Mouse (Mus musculus) 3134 (cell line): ENCODE results near the gene Hsd3b4.
"Not testable (repeated sequence)": the region's sequence is repeated elsewhere in the genome, so short reads cannot be mapped to it uniquely, and the experiment has no call there.

ENCODE experiments used
- DNase-seq: peaks from one replicate; pipeline ENCODE4 v3.0.0-alpha.2; 2011; ENCODE audit warnings: low spot score; ENCODE audit not compliant: insufficient read length; ENCODE audit errors: extremely low read depth

Hsd3b4 gene

DNA sequence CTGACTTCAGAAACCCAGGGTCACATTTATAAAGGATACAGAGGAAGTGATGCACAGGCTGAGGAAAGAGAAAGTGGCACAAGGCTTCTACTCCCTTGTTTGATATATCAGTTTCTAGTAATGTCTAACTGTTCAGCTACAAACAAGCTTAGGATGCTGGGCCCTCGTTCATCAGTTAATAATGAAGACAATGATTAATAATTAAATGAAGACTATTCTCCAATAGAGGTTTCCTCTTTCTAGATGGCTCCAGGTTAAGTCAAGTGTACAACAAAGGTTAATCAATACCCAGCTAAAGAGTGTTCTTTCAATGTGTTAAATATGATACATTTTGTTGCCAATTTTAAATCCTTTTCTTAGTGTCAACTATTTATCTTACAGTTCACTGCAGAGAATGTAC, at the start of gene Hsd3b4:
Gene Hsd3b4, minus strand, starts transcription at position 101 of the 400 bp plus-strand sequence.
- not testable (repeated sequence) for DNase-seq

DNA sequence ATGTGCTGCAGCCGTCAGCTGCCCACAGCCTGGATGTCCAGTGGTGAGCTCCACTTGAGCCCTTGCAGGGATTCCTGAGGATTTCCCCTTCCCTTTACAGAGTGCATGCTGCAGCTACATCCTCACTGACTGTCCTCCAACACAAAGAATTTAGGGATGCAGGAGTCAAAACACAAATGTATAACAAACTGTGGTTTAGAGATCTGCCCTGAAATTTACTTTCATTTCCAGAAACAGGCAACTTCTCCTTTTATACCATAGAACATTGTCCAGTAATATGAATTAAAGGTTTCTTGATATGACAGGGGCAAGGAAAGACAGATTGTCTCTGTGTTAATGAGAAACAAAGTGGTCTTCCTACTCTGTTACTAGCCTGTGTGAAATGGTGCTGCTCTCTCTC, 40.5 kb upstream of the Hsd3b4 start:
- not testable (repeated sequence) for DNase-seq

DNA sequence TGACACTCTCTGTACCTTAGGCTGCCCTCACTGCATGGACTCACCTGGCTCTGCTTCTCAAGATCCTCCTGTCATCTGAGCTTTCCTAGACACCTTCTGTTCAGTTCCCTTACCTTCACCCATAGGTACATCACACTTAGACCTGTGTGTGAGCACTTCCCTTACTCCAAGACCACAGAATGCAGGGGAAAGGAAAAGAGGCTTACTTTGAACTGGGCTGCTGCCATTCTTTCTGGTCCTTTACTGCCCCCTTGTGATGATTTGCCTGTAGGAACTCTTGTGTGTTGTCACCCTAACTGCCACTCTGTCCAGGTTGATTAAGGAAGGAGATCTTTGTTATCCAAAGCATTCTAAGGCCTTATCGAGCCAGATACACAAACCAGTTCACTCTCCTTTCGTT, 39.9 kb upstream of the Hsd3b4 start:
- DNase-seq, result not testable (repeated sequence)

DNA sequence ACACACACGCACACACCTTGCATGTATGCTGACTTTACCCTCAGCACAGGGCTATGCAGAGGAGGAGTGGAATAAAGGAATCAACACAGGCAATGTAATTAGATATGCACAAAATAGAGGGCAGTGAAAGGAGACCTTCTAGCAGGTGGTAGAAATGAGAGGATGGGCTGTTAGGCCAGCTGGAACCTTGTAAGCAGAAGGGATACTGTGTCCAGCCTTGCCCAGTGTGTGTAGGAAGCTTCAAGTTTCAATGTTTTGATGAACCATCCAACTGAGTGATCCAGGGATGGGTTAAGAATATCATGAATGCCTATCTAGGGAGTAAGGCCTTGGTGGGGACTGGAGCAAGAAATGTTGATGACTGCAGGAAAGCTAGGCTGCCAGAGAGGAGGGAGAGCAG, 38.2 kb upstream of the Hsd3b4 start:
- not testable (repeated sequence) for DNase-seq

DNA sequence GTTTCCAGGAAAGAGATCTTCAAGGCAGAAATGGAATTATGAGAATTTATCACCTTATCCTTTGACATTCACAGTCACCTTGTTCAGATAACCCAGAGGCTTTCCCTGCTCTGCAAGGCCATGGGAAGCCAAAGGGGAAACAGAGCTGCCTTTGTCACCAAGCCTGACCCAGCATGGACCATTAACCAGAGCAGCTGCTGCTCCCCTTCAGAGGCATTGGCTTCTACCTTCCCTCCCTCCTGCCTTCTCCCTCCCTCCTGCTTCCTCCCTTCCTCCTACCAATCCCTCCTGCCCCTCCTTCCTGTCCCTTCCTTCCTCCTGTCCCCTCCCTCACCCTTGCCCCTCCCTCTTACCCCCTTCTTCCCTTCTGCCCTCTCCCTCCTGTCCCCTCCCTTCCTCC, 37.3 kb upstream of the Hsd3b4 start:
- not testable (repeated sequence) for DNase-seq

DNA sequence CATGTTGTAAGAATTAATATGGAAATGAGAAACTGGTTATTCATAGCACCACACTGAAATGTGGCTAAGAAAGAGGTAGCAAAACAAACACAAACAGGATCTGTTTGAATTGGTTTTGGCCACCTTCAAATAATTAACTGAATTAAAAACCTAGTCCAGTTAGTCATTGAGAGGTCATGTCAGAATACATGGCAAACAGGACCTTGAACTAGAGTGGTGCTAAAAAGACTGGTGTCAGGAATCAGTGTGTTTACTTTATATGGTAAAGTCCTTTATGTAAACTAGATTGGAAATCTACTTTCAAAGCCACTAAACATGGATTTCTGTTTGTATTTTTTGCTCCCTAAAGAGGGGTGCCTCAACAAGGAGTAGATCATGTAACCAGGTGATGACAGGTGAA, 14.7 kb upstream of the Hsd3b4 start:
- not testable (repeated sequence) for DNase-seq

DNA sequence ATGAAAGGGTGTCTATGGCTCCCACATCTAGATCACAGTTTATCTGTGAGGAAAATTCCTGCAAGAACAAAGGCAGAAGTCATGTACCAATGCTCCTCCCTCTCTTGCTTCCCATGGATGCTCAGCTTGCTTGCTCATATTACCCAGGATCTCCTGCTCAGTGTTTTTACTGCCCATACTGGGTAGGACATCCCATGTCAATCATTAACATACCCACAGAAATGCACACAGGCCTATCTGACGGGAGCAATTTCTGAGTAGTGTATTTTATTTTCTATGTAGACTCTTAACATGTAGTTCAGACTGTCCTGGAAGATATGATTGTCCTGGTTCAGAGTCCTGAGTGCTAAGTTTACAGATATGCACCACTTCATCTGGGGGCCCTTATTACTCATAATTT, 14.2 kb upstream of the Hsd3b4 start:
- not testable (repeated sequence) for DNase-seq

DNA sequence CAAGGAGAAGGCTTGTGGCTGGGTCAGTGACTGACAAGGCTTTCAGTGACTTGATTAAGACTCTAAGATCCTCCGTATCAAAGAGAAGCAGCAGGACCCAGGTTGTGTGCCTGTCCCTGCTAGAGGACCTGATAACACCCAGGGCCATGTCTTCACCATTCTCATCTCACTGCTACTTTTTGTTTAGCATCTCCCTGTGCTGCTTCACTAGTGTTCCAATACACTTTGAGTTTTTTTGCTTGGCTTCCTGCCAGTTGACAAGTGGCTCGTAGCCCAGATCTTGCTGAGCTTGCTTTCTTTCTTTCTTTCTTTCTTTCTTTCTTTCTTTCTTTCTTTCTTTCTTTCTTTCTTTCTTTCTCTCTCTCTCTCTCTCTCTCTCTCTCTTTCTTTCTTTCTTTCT, 12.5 kb upstream of the Hsd3b4 start:
- not testable (repeated sequence) for DNase-seq

DNA sequence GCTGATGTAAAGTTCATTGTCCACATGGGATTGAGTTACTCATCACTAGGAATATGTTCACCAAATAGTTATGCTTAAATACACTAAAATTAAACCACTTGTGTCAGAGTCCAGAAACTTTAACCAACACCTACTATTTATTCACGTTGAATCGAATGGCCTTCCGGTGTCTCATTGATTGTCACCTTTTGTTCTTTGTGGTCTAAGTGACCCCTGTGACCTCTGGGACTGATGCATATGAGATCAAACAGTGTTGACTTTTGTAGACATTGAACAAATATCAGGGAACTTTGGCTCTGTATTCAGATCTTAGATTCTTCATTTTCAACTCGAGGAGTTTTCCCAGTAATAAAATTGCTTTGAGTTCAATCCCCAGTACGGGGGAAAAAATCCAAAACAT, 3.1 kb downstream of the Hsd3b4 start:
- not testable (repeated sequence) for DNase-seq

DNA sequence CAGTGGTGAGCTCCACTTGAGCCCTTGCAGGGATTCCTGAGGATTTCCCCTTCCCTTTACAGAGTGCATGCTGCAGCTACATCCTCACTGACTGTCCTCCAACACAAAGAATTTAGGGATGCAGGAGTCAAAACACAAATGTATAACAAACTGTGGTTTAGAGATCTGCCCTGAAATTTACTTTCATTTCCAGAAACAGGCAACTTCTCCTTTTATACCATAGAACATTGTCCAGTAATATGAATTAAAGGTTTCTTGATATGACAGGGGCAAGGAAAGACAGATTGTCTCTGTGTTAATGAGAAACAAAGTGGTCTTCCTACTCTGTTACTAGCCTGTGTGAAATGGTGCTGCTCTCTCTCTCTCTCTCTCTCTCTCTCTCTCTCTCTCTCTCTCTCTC, 12.9 kb downstream of the Hsd3b4 start:
- not testable (repeated sequence) for DNase-seq

DNA sequence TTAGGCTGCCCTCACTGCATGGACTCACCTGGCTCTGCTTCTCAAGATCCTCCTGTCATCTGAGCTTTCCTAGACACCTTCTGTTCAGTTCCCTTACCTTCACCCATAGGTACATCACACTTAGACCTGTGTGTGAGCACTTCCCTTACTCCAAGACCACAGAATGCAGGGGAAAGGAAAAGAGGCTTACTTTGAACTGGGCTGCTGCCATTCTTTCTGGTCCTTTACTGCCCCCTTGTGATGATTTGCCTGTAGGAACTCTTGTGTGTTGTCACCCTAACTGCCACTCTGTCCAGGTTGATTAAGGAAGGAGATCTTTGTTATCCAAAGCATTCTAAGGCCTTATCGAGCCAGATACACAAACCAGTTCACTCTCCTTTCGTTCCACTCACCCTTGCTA, 13.6 kb downstream of the Hsd3b4 start:
- DNase-seq, result not testable (repeated sequence)

DNA sequence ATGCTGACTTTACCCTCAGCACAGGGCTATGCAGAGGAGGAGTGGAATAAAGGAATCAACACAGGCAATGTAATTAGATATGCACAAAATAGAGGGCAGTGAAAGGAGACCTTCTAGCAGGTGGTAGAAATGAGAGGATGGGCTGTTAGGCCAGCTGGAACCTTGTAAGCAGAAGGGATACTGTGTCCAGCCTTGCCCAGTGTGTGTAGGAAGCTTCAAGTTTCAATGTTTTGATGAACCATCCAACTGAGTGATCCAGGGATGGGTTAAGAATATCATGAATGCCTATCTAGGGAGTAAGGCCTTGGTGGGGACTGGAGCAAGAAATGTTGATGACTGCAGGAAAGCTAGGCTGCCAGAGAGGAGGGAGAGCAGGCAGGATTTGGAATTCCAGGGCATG, 15.3 kb downstream of the Hsd3b4 start:
- DNase-seq, result not testable (repeated sequence)

DNA sequence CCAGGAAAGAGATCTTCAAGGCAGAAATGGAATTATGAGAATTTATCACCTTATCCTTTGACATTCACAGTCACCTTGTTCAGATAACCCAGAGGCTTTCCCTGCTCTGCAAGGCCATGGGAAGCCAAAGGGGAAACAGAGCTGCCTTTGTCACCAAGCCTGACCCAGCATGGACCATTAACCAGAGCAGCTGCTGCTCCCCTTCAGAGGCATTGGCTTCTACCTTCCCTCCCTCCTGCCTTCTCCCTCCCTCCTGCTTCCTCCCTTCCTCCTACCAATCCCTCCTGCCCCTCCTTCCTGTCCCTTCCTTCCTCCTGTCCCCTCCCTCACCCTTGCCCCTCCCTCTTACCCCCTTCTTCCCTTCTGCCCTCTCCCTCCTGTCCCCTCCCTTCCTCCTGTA, 16.1 kb downstream of the Hsd3b4 start:
- DNase-seq, result not testable (repeated sequence)

DNA sequence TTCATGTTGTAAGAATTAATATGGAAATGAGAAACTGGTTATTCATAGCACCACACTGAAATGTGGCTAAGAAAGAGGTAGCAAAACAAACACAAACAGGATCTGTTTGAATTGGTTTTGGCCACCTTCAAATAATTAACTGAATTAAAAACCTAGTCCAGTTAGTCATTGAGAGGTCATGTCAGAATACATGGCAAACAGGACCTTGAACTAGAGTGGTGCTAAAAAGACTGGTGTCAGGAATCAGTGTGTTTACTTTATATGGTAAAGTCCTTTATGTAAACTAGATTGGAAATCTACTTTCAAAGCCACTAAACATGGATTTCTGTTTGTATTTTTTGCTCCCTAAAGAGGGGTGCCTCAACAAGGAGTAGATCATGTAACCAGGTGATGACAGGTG, 38.8 kb downstream of the Hsd3b4 start:
- not testable (repeated sequence) for DNase-seq

DNA sequence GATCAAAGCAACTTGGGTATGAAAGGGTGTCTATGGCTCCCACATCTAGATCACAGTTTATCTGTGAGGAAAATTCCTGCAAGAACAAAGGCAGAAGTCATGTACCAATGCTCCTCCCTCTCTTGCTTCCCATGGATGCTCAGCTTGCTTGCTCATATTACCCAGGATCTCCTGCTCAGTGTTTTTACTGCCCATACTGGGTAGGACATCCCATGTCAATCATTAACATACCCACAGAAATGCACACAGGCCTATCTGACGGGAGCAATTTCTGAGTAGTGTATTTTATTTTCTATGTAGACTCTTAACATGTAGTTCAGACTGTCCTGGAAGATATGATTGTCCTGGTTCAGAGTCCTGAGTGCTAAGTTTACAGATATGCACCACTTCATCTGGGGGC, 39.3 kb downstream of the Hsd3b4 start:
- DNase-seq, result not testable (repeated sequence)

DNA sequence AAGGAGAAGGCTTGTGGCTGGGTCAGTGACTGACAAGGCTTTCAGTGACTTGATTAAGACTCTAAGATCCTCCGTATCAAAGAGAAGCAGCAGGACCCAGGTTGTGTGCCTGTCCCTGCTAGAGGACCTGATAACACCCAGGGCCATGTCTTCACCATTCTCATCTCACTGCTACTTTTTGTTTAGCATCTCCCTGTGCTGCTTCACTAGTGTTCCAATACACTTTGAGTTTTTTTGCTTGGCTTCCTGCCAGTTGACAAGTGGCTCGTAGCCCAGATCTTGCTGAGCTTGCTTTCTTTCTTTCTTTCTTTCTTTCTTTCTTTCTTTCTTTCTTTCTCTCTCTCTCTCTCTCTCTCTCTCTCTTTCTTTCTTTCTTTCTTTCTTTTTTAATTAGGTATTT, 41.0 kb downstream of the Hsd3b4 start:
- DNase-seq, result not testable (repeated sequence)

DNA sequence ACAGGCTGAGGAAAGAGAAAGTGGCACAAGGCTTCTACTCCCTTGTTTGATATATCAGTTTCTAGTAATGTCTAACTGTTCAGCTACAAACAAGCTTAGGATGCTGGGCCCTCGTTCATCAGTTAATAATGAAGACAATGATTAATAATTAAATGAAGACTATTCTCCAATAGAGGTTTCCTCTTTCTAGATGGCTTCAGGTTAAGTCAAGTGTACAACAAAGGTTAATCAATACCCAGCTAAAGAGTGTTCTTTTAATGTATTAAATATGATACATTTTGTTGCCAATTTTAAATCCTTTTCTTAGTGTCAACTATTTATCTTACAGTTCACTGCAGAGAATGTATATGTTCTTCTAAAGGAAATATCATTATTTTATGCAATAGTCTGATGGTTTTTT, 53.3 kb downstream of the Hsd3b4 start, which contains the start of gene Gm4450:
Gene Gm4450, minus strand, starts transcription at position 101 of the 400 bp plus-strand sequence.
- DNase-seq, result not testable (repeated sequence)

DNA sequence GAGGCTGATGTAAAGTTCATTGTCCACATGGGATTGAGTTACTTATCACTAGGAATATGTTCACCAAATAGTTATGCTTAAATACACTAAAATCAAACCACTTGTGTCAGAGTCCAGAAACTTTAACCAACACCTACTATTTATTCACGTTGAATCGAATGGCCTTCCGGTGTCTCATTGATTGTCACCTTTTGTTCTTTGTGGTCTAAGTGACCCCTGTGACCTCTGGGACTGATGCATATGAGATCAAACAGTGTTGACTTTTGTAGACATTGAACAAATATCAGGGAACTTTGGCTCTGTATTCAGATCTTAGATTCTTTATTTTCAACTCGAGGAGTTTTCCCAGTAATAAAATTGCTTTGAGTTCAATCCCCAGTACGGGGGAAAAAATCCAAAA, 56.5 kb downstream of the Hsd3b4 start:
- DNase-seq, result not testable (repeated sequence)
